Mouse (Mus musculus) heart, postnatal 10 days (tissue): ENCODE data around the gene Fndc9. TPM values are rescaled to one million over a fixed set of nuclear protein-coding genes. Genes with fewer than 3 reads are reported as not detected.

ENCODE experiments used
- DNase-seq, 2 experiments: peaks; one replicate each; pipeline ENCODE4 v3.0.0; 2021
- intact Hi-C: fragments of 180-260 bp; cut with DNase I; formaldehyde crosslinking; loops from one replicate; pipeline ENCODE4 v1.15.1; 2025
- total RNA-seq, 2 experiments: library from RNA; stranded (reverse); gene quantifications; 2 replicates each; pipeline ENCODE4 v1.2.3; 2021

Fndc9 gene
- total RNA-seq, 2 experiments from 2014 or later: not detected

DNA sequence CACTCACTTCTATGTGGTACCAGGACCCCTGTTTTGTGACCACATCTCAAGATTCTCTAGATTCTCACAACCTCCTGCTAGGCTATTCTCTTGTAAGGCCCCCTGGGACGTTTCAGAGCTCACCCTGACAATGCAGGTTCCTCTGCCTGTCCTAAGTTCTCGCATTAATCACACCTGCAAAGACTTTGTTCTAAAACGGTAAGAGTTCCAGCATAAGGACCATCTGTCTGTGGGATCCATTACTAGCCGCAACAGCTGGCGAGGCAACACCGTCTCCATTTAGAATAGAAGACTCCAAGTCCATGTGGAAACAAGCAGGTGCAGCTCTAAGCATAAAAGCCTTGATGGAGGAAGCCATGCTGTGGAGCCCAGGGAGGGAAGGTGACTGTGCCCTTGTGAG is 5.1 kb upstream of the Fndc9 start:
- DNase-seq: no peak
- intact Hi-C loops: no loop called here

DNA sequence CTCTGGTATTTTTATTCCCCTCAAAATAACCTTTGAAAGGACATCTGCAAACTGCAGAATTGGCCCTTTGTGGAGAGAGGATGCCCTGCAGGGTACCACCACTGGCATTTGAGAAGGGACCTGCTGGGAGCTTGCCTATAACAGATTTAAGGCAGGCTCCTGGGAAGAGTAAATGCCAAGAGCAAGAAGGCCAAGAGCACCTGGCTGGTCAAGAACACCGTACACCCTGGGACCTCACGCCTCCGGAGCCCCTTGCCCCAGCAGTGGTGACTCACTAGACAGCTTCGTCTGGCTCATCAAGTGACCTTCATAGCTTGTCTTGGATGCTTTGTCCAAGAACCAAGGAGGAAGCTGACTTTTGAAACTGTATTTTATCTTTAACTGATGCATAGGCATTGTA is 2.5 kb upstream of the Fndc9 start:
- intact Hi-C loops: no loop called here
- no peak for DNase-seq

DNA sequence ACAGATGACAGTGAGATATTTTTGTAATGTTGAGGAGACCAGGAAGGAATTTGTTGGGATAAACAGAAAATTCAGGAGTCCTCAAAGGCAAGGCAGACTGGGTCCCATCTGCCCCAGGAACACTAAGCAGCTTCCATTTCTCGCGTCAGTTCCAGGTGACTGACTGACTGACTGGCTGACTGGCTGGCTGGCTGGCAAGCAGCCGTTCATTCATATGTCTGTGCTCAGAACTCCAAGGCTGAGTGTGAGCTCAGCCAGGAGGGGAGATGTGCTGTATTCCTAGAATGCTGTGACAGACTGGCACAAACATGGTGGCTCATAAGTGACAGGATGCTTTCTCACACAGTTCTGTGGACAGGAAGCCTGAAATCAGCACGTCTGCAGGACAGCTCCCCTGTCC is 1.4 kb upstream of the Fndc9 start:
- intact Hi-C loops: no loop called here

DNA sequence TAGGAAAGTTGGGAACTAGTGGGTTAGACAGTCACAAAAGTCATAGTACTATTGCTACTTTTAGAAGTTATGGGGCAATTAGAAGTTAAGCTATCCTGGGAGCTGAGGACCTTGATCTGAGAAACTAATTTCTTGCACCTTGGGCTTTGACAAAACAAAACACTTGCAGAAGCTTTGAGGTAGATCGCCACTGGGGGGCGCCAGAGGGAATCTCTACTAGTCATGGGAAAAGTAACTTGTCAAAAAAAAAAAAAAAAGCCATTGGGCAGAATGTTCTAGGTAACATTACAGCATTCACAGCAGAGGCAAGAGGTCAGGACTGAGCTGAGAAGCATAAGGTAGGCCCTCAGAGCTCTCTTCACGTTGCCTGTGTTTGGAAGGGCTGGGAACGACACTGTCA is 1.6 kb downstream of the Fndc9 start:
- peak; percentile 34 to 69 for DNase-seq
- intact Hi-C loops: no loop called here

More for the DNA sequence above, 1.4 kb upstream of the Fndc9 start:
- no peak for DNase-seq

DNA sequence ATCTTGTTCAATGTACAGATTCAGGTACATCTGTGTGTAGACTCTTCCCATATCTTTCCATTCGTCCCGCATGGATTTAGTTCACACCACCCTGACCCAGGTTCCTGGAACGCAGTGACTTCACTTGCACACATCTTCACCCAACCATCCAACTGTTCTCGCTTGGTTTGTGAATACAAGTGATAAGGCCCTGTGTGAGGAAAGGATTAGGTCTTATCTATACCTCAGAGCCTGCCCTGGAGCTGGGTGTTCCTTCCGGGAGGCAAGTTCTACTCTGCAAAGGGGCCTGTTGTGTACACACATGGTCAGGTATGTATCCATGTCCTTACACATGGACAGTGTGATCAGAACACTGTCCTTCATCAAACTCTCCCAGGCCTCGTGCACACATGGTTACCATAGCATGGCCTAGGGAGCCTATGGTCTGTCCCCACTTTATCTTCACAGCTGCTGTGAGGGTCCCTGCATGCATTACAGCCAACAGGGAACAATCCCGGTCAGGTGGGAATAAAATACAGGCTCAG is 5.9 kb downstream of the Fndc9 start:
- intact Hi-C loops: no loop called here
- DNase-seq: no peak

DNA sequence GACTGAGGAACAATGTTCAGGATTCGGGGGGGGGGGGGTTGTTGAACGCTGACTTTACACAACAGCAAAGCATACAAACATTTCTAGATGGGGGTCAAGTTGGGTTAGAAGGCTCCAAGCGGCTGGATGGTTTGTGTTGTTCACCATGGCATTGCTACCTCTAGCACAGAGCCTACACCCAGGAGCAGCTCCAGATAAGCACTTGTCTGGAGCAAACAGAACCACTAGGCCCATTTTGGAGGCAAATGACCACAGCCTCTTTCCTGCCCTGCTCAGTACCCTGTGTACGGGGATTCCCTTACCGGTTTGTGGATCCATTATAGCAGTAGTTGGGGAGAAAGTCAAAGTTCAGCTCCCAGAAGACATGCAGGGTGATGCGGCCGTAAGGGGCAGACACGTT is 6.7 kb downstream of the Fndc9 start:
- DNase-seq: no peak

DNA sequence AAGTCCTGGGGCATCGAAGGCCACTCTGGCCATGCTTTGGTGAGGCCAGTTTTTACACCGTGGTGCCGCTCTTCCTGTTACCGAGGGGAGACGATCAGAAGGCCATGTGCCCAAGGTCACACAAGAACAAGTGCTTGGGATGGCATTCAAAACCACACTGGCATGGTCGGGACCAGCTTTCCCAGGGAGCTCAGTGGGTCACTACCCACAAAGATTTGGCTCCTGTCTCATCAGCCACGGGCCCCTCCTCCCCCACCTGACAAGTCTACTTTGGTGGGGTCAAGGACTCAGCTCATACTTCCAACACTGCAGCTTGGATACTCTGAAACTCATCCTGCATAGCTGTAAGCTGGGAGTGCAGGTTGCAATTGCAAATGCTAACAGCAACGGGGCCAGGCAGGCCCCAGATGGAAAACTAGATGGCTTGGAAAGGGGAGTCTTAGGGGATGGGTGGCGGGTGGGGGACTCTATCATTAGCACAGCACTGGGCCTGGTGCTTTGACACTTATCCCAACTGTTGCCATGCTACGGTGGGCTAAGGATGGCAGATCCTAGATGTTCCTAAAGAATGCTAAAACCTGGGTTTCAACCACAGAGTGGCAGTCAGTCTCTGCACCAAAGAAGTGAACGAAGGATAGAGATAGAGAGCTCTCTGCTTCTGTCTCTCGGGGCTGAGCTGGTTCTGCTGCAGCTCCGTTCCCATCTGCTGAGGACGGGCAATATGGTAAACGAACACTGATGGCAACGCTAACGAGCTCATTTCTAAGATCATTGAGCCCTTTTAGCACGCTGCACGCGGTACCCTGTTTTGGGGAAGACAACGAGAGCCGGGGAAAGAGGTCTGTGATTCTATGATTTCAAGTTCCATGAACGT is 9.6 kb downstream of the Fndc9 start:
- no peak for DNase-seq
- intact Hi-C loops: no loop called here

More for the DNA sequence above, 6.7 kb downstream of the Fndc9 start:
- intact Hi-C loops: no loop called here

DNA sequence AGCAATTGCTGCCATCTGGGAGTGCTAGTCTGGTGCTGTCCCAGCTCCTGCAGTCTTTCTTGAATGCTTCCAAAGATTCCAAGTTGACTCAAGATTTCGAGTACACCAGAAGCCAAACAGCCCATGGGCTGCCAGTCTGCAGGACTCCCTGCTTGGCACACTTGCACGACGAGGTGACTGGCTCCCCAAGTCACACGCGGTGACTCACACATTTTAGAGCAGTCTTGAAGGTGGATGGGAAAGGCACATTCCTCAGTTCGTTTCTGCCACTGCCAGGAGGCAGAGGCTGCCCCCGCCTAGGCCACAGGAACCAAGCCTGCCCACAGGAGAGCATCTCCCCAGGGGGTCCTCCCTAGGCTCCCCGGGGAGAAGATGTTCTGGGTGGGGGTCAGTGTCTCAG is 10.6 kb downstream of the Fndc9 start:
- DNase-seq: no peak
- intact Hi-C loops: no loop called here

DNA sequence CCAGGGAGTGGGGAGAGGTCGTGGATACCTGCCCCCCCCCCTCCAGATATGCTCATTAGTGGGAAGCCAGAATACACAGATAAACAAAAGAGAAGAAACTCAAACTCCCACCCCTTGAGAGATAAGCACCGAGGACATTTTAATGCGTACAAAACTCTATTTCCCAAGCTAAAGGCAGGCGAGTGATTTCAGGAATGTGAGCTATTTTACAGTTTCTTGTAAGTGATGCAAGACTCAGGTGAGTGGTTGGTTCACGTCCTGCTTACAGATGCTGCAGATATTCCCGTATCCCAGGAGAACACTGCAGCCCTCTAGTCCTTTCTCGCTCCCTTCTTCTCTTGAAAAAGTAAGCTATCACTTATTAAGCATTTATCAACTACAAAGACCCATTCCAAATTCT is 11.1 kb downstream of the Fndc9 start:
- no peak for DNase-seq
- intact Hi-C loops: no loop called here

DNA sequence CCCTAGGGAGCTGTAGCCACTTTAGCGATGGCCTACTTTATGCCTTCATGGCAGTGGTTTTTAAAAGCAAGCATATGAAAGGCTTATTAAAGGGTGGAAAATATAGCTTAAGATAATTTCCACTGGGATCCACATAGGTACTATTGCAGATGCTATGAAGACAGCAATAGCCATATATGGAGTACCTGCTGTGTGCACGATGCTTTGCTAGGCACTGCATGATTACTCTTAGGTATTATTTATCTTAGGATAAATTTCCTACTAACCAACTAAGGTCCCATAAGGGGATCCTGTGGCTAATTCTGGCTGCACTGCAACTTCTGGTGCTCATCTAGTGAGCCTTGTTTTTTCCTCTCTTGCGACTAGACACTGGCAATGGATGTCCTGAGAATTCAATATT is 13.0 kb downstream of the Fndc9 start:
- intact Hi-C loops: no loop called here
- no peak for DNase-seq

DNA sequence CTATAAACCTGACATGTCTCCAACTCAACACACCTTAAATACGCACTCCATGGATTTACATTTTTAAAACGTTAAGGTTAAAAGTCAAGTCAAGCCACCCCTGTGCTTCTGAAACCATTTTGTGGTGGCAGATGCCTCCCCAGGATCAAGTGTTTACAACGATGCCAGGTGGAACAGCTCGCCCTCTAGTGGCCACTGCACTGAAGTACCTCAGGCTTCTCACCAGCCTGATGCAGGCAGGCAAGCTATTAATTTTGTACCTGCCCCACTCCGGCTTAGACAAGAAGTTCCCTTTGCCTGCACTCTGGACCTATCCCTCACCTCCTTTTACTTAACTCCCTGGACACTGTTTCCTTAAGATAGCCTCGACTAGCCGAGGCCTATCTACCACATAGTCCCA is 16.7 kb downstream of the Fndc9 start:
- intact Hi-C loops: loop anchor here (2.0 kb wide), 1 partner anchor 305 kb away; no protein-coding TSS in a partner anchor
- peak; percentile 66 to 76 for DNase-seq

DNA sequence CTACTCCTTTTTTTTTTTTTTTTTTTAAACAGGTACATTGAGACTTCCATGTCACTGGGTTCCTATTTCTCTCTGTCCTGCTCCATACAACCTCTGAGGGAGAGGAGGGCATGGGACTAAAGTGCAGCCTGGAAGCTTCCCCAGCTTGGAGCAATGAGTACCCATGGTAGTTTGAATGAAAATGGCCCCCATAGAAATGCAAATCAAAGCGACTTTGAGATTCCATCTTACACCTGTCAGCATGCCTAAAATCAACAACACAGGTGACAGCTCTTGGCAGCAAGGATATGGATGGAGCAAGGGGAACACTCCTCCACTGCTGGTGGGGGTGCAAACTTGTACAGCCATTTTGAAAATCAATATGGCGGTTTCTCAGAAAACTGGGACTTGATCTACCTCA is 20.0 kb downstream of the Fndc9 start:
- no peak for DNase-seq
- intact Hi-C loops: no loop called here

DNA sequence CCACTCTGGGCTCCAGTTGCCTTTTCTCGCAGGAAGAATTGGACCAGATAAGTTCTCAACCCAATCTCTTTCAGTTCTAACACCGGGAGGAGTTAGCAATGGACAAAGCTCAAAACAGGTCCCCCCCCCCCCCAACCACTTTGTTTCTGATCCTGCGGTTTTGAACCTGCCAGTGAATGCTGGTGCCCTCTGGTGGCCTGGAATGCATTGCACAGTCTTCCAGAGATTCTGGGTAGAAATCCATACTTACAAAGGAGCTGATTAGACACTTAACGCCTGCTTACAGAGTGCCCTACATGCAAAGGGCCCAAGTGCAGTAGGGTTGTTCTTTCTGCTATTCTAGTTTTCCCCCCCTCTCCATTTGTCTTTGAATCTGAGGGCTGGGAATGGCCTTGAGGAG is 22.9 kb downstream of the Fndc9 start:
- intact Hi-C loops: no loop called here
- DNase-seq: peak in 1 of 2 experiments; percentile 36

DNA sequence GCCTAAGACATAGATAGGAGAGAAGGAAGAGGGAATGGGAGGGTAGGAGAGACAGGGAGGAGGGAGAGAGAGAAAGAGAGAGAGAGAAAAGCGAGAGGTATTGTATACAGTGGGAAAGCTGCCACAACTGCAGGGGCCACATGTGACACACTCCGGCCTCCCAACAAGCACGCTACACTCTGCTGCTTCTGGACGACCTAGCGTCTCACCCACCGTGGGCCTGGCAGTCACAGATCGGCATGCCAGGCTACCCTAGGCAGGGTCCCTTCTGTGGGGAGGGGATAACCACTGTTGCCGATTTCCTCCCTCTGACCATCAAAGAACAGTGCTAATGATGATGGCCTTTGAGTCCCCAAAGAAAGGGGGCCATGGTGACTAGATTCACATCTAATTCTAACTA is 23.4 kb downstream of the Fndc9 start:
- intact Hi-C loops: no loop called here

DNA sequence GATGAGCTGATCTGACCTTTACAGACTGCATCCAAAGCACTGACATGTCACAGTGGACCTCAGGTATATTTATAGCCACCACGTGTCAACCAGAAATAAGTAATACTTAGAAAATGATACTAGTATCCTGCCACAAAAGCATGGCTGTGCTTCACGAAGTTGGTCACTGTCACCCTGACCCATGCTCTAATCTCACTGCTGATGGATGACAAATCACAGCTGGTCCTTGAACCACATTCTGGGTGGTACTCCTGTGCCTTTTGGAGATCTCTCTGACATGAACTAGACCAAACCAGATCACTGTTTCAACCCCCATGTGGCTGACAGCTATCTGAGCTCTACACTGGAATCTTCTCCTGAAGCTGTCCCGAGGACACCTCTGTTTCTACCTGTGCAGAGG is 27.5 kb downstream of the Fndc9 start:
- no peak for DNase-seq
- intact Hi-C loops: no loop called here

More for the DNA sequence above, 23.4 kb downstream of the Fndc9 start:
- DNase-seq: no peak

DNA sequence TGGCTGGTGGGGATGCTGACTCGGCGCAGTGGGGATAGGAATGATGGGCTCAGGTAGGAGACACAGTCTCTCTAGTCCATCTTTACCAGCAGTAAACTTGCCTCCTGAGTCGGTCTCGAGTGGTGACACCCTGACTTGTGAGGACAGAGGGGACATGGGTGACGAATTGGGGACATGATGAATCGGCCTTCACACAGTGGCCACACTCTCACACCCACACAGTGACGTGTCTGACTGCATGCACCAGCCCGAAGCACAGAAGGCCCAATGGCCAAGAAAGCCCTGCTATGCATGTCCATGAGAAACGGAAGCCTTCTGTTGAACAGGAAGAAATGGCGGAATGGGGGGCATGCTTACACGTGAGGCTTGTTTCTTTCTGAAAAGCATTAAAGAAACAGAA is 28.0 kb downstream of the Fndc9 start:
- intact Hi-C loops: no loop called here
- no peak for DNase-seq

DNA sequence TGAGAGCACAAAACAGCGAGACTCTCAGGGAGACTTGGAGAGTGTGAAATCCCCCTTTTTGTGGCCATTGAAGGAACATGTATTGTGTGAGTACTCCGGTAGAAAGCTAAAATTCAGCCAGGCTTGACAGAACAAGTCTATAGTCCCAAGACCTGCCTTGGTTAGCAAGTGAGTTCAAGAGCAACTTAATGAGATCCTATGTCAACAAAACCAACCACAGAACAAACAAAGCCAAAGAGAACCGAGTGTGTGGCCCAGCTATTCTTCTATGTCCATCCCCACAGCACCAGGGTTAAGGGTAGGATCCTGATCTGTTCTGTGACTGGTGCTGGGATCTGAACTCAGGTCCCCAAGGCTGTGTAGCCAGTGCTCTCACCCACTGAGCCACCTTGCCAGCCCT is 29.3 kb downstream of the Fndc9 start:
- intact Hi-C loops: no loop called here
- no peak for DNase-seq

DNA sequence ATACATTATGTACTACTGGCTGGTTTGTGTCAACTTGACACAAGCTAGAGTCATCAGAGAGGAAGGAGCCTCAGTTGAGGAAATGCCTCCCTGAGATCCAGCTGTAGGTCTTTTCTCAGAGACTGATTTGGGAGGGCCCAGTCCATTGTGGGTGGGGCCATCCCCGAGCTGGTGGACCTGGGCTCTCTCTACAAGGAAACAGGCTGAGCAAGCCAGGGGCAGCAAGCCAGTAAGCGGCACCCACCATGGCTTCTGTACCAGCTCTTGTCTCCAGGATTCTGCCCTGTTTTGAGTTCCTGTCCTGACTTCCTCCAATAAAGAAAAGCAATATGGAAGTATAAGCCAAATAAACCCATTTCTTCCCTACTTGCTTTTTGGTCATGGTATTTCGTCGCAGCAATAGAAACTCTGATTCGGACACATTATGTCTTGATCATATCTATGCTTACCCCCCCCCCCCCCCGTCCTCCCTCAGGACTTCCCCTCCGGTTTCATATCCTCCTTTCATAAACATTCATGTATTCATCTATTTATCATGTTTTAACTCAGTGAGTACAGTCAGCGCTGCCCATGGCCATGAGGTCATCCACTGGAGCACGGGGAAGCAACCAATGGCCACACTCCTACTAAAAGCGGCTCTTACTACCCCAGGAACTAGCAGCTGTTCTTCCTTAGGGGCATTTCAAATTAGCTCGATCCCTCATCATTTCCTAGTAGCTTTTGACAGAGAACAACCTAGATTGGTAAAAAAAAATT is 29.9 kb downstream of the Fndc9 start:
- intact Hi-C loops: no loop called here
- no peak for DNase-seq

DNA sequence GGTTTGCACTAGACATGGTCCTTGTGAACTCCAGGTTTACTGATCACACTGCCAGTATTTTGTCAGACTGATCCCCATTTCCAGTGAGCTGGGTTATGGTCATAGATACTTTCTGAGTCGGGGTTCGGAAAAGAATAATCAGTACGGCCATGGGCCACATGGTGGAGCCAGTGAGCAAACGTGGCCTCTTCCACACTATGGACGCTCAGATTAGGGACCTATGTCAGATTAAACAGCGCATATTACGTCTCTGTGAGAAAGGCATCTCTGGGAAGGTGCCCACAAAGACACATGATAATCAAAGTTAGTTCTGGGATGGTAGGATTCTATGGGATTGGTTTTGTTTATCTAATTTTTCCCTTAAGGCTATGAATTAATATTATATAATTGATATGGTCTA is 33.7 kb downstream of the Fndc9 start:
- DNase-seq: peak; percentile 38 to 70
- intact Hi-C loops: loop anchor here (1.0 kb wide), 1 partner anchor 162 kb away; no protein-coding TSS in a partner anchor

DNA sequence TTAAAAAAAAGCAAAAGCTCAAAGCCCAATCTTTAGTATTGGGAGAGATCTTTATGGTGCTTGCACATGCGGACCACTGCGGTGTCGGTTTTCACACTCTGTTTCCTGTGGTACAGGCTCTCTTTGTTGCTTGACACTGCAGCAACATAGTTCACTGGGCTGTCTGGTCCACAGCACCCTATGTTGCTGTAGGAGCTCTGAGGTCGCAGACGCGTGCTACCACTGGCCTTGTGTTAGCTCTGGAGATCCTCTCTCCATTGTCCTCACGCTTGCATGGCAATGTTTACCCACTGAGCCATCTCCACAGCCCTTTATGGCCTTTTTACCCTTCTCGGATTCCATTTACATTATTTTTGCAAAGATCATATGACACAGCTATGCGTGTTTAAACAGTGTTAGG is 34.1 kb downstream of the Fndc9 start:
- intact Hi-C loops: loop anchor here (1.0 kb wide), 1 partner anchor 162 kb away; no protein-coding TSS in a partner anchor
- no peak for DNase-seq

DNA sequence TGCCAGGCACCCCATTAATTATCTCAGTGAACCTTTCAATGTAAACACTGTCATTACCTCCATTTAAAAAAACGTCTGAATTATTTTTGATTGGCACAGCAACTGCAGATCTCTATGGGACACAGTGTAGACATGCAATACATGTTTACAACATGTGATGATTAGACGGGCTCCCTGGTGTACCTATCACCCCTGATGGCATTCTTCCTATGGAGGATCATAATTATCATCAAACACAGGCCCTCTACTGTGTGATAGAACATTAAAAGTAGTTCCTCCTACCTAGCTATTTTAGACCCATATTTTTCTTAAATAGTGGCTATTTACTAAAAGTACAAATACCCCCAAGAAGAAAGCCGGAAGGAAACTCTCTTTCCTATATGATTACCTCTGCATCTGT is 34.6 kb downstream of the Fndc9 start:
- DNase-seq: no peak
- intact Hi-C loops: loop anchor here (1.0 kb wide), 1 partner anchor 161 kb away; no protein-coding TSS in a partner anchor
